Comparison of ENCODE assay signal across 7 mouse cellular contexts in genomic region chr8:91800523-91801240, GRCm38 (mm10). TPM values are rescaled to one million over a fixed set of nuclear protein-coding genes. Genes with fewer than 3 reads are reported as not detected.
DNase-seq lines count a peak whose midpoint lies in the region; ATAC-seq and TF ChIP-seq lines count a peak whose summit lies in the region.

No protein-coding gene starts in this region.

- no peaks in the 10 kb centered on the region for H3K36me3 ChIP-seq in embryonic facial prominence, embryonic 13.5 days
- H3K36me3 ChIP-seq in hindbrain, embryonic 14.5 days (replicated peaks; ENCODE audit: control insufficient read depth, insufficient read depth): no peaks in the 10 kb centered on the region
- no peaks in the 10 kb centered on the region for H3K36me3 ChIP-seq in liver, postnatal 0 days (replicated peaks; ENCODE audit: insufficient read depth, low read length)
- no peaks in the 10 kb centered on the region for H3K36me3 ChIP-seq in stomach, embryonic 16.5 days (ENCODE audit: control insufficient read depth, insufficient read depth, low read length)

- H3K27ac ChIP-seq in embryonic facial prominence, embryonic 13.5 days: peak overlapping the region; percentile 97
- peak overlapping the region; percentile 92 for H3K27ac ChIP-seq in hindbrain, embryonic 14.5 days
- no peak overlapping the region for H3K27ac ChIP-seq in liver, postnatal 0 days (ENCODE audit: low read depth)
- peak overlapping the region; percentile 86 for H3K27ac ChIP-seq in stomach, embryonic 16.5 days (ENCODE audit: low read length)

- TF ChIP-seq CTCF in liver, postnatal 0 days (IDR thresholded peaks at IDR 0.05; ENCODE audit: low read depth): no peak

- H3K4me1 ChIP-seq in embryonic facial prominence, embryonic 13.5 days: peaks cover 72% of the 10 kb centered on the region
- H3K4me1 ChIP-seq in hindbrain, embryonic 14.5 days (replicated peaks; ENCODE audit: control insufficient read depth, insufficient read depth, low read length): peaks cover 28% of the 10 kb centered on the region; the same call in 1 of the 2 replicates
- peaks cover 16% of the 10 kb centered on the region for H3K4me1 ChIP-seq in liver, postnatal 0 days (ENCODE audit: insufficient read depth)
- peaks cover 12% of the 10 kb centered on the region for H3K4me1 ChIP-seq in stomach, embryonic 16.5 days (ENCODE audit: control insufficient read depth, insufficient read depth, low read length)

- H3K9me3 ChIP-seq in embryonic facial prominence, embryonic 13.5 days: no peaks in the 10 kb centered on the region
- no peaks in the 10 kb centered on the region for H3K9me3 ChIP-seq in hindbrain, embryonic 14.5 days (ENCODE audit: control insufficient read depth, low read length)
- H3K9me3 ChIP-seq in liver, postnatal 0 days (ENCODE audit: low read length): no peaks in the 10 kb centered on the region
- no peaks in the 10 kb centered on the region for H3K9me3 ChIP-seq in stomach, embryonic 16.5 days (replicated peaks; ENCODE audit: control insufficient read depth, low read length)

- TF ChIP-seq EP300 in liver, postnatal 0 days (IDR thresholded peaks at IDR 0.05; ENCODE audit: low read depth): no peak

- no peak for ATAC-seq in embryonic facial prominence, embryonic 13.5 days (ENCODE audit: insufficient number of reproducible peaks, insufficient read depth, low FRiP score, low TSS enrichment, low read depth)
- peak; percentile 12 for ATAC-seq in hindbrain, embryonic 14.5 days (ENCODE audit: low FRiP score)
- peak; percentile 23 for ATAC-seq in liver, postnatal 0 days
- ATAC-seq in stomach, embryonic 16.5 days (ENCODE audit: insufficient read depth, low FRiP score): 0 out of 2 replicates have a peak, but pooled peaks have one; percentile 3

- peak overlapping the region; percentile 88 for H3K9ac ChIP-seq in embryonic facial prominence, embryonic 13.5 days
- H3K9ac ChIP-seq in hindbrain, embryonic 14.5 days: peak overlapping the region; percentile 83
- H3K9ac ChIP-seq in liver, postnatal 0 days (replicated peaks): no peak overlapping the region
- H3K9ac ChIP-seq in stomach, embryonic 16.5 days (ENCODE audit: low read length): peak overlapping the region; percentile 71

- peak overlapping the region; percentile 84 for H3K4me2 ChIP-seq in embryonic facial prominence, embryonic 13.5 days
- peak overlapping the region; percentile 73 for H3K4me2 ChIP-seq in hindbrain, embryonic 14.5 days (replicated peaks)
- H3K4me2 ChIP-seq in liver, postnatal 0 days (ENCODE audit: low read depth, low read length): peak overlapping the region; percentile 78
- peak overlapping the region; percentile 75 for H3K4me2 ChIP-seq in stomach, embryonic 16.5 days (ENCODE audit: low read depth, low read length)

- peaks cover 85% of the 10 kb centered on the region for H3K27me3 ChIP-seq in embryonic facial prominence, embryonic 13.5 days
- H3K27me3 ChIP-seq in hindbrain, embryonic 14.5 days (ENCODE audit: control insufficient read depth, insufficient read depth, low read length): peaks cover 36% of the 10 kb centered on the region
- H3K27me3 ChIP-seq in liver, postnatal 0 days (ENCODE audit: insufficient read depth, low read length): peaks cover 99% of the 10 kb centered on the region
- H3K27me3 ChIP-seq in stomach, embryonic 16.5 days (ENCODE audit: control insufficient read depth, insufficient read depth, low read length): peaks cover 85% of the 10 kb centered on the region

- peak overlapping the region; percentile 73 for H3K4me3 ChIP-seq in embryonic facial prominence, embryonic 13.5 days
- H3K4me3 ChIP-seq in hindbrain, embryonic 14.5 days (replicated peaks; ENCODE audit: low read length): peak overlapping the region; percentile 60
- H3K4me3 ChIP-seq in liver, postnatal 0 days (ENCODE audit: low read depth, low read length): peak overlapping the region; percentile 46
- peak overlapping the region; percentile 58 for H3K4me3 ChIP-seq in stomach, embryonic 16.5 days (replicated peaks; ENCODE audit: low read length)

- DNase-seq in urinary bladder, adult 2 months (ENCODE audit: low spot score): peak; percentile 31
- no peak for DNase-seq in urinary bladder, adult 18-20 months (ENCODE audit: low spot score in 2 of 2)
- no peak for DNase-seq in hindbrain, embryonic 14.5 days (ENCODE audit: low spot score)
- peak; percentile 26 for DNase-seq in liver, postnatal 0 days
- DNase-seq in right cerebral cortex, postnatal 36 days (ENCODE audit: low spot score in 2 of 2): no peak

- WGBS in embryonic facial prominence, embryonic 13.5 days: under 1% methylated on average over 63 of the region's 64 CpGs
- 1% methylated on average over 60 of the region's 64 CpGs for WGBS in hindbrain, embryonic 14.5 days
- WGBS in liver, postnatal 0 days (ENCODE audit: insufficient replicate concordance): 1% methylated on average over 53 of the region's 64 CpGs
- under 1% methylated on average over 64 of the region's 64 CpGs for WGBS in stomach, embryonic 16.5 days

RNA-seq across cellular contexts. Expression of gene Irx3, which starts 1.2 kb away (rescaled TPM):
- 0.34 and 0.50 TPM in 2 replicates for polyA plus RNA-seq in urinary bladder, adult 2 months (2012; rRNA removed)
- 23.0 and 32.6 TPM in 2 replicates for polyA plus RNA-seq in embryonic facial prominence, embryonic 13.5 days (2015; fragmentation: Nextera tagmentation; extraction: Ambion mirVana)
- polyA plus RNA-seq in hindbrain, embryonic 14.5 days (2014; fragmentation: Nextera tagmentation; extraction: Ambion mirVana): 10.4 and 12.9 TPM in 2 replicates
- polyA plus RNA-seq in liver, postnatal 0 days (2015; fragmentation: Nextera tagmentation; extraction: Ambion mirVana): not detected in 2 replicates
- 1.7 and 1.8 TPM in 2 replicates for polyA plus RNA-seq in stomach, embryonic 16.5 days (2015; fragmentation: Nextera tagmentation; extraction: Ambion mirVana)

Comparison
In these comparisons a context has a peak if more than half of its experiments do, and no peak if none do; other contexts are left out.
1. DNase-seq: peak in urinary bladder, adult 2 months (single experiment) and liver, postnatal 0 days (single experiment); none in urinary bladder, adult 18-20 months (0 of 2), hindbrain, embryonic 14.5 days (single experiment) and right cerebral cortex, postnatal 36 days (0 of 2).
2. Peak in every context shown above with its lines, with median percentiles within 50 percentile points of each other: H3K4me2 ChIP-seq and H3K4me3 ChIP-seq.